ENCODE assay signal across 9 mouse cellular contexts in the genomic region with DNA sequence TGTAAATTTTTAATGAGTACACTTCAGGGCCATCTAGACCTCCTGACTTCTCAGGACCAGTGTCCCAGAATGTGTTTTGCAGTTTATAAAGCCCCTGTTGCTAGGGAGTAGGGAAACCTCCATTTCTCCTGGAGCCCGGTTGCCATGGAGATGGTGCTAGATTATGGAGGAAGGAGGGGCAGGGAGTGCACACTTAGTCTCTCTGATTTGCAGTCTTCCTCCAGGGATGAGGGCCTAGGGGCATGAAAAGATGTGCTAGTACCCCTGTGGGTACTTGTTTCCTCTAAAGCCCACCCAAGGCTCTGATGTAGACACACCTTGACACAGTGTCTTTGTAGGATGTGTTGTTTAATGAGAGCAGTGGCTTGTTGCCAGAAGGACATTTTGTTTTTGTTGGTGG.
DNase-seq lines count a peak whose midpoint lies in the region; ATAC-seq and TF ChIP-seq lines count a peak whose summit lies in the region.
"Had no signal": no experiment of that assay in that cellular context is flagged by ENCODE, and none has a peak within 500 bp of the region (broad histone marks: within the 10 kb centered on the region; RNA-seq: fewer than 3 reads in every experiment).

No protein-coding gene starts in this region.

- peak; percentile 90 for ATAC-seq in forebrain, embryonic 13.5 days
- no peak for ATAC-seq in intestine, embryonic 15.5 days

- WGBS in forebrain, embryonic 13.5 days: 62% methylated on average over 1 of the region's 1 CpGs
- WGBS in olfactory bulb, adult 2 months: 37% methylated on average over 1 of the region's 1 CpGs
- 82% methylated on average over 1 of the region's 1 CpGs for WGBS in intestine, embryonic 15.5 days

- DNase-seq in embryo, embryonic 11 days: peak; percentile 77
- DNase-seq in layer of hippocampus, postnatal 14 days (ENCODE audit: low spot score in 2 of 2): peak; percentile 52 to 65
- no peak for DNase-seq in spleen, postnatal 10 days (ENCODE audit: low spot score in 2 of 2)
- no peak for DNase-seq in cerebellum, adult 18-20 months
- DNase-seq: heart, adult 18-20 months; kidney, postnatal 14 days had no signal

- no peak for TF ChIP-seq CTCF in olfactory bulb, adult 2 months (IDR thresholded peaks at IDR 0.05; ENCODE audit: insufficient read depth, low read depth, low read length)

- peak overlapping the region; percentile 75 for H3K27ac ChIP-seq in forebrain, embryonic 13.5 days
- H3K27ac ChIP-seq in olfactory bulb, adult 2 months (ENCODE audit: insufficient read depth, low read depth, low read length): peak overlapping the region; percentile 92
- no peak overlapping the region for H3K27ac ChIP-seq in intestine, embryonic 15.5 days

- H3K4me1 ChIP-seq in forebrain, embryonic 13.5 days: peaks cover 30% of the 10 kb centered on the region
- H3K4me1 ChIP-seq in olfactory bulb, adult 2 months (ENCODE audit: control insufficient read depth, insufficient read depth, low read length): peaks cover 12% of the 10 kb centered on the region
- no peaks in the 10 kb centered on the region for H3K4me1 ChIP-seq in intestine, embryonic 15.5 days (replicated peaks)

- H3K4me3 ChIP-seq in forebrain, embryonic 13.5 days: no peak overlapping the region
- no peak overlapping the region for H3K4me3 ChIP-seq in olfactory bulb, adult 2 months (ENCODE audit: insufficient read depth, low read depth, low read length)
- H3K4me3 ChIP-seq in intestine, embryonic 15.5 days (replicated peaks): no peak overlapping the region

- H3K36me3 ChIP-seq in forebrain, embryonic 13.5 days (ENCODE audit: poor library complexity, severe bottlenecking): no peaks in the 10 kb centered on the region
- H3K36me3 ChIP-seq in intestine, embryonic 15.5 days: no peaks in the 10 kb centered on the region

- no peaks in the 10 kb centered on the region for H3K27me3 ChIP-seq in forebrain, embryonic 13.5 days
- no peaks in the 10 kb centered on the region for H3K27me3 ChIP-seq in intestine, embryonic 15.5 days (replicated peaks)

- no peaks in the 10 kb centered on the region for H3K9me3 ChIP-seq in forebrain, embryonic 13.5 days (replicated peaks)
- H3K9me3 ChIP-seq in intestine, embryonic 15.5 days: no peaks in the 10 kb centered on the region

- no peak overlapping the region for H3K9ac ChIP-seq in forebrain, embryonic 13.5 days
- H3K9ac ChIP-seq in intestine, embryonic 15.5 days: no peak overlapping the region

- no peak overlapping the region for H3K4me2 ChIP-seq in forebrain, embryonic 13.5 days
- no peak overlapping the region for H3K4me2 ChIP-seq in intestine, embryonic 15.5 days (replicated peaks)

- no peak for TF ChIP-seq POLR2A in olfactory bulb, adult 2 months (IDR thresholded peaks at IDR 0.05; ENCODE audit: insufficient read depth, low read depth, low read length)

Comparison
In these comparisons a context has a peak if more than half of its experiments do, and no peak if none do; other contexts are left out.
1. DNase-seq: peak in embryo, embryonic 11 days (single experiment) and layer of hippocampus, postnatal 14 days (2 of 2); none in spleen, postnatal 10 days (0 of 2) and cerebellum, adult 18-20 months (0 of 2).